Mouse (Mus musculus) kidney, adult 10 weeks (tissue): Measurements from ENCODE around the gene Olfr1432. TPM values are rescaled to one million over a fixed set of nuclear protein-coding genes. Genes with fewer than 3 reads are reported as not detected.

Experiments
- polyA plus RNA-seq: library from polyadenylated mRNA; stranded (reverse); fragments of 350-450 nt; fragmentation: Illumina TruSeq; extraction: RNeasy Lipid Tissue Mini Kit (QIAGEN cat#74804); gene quantifications from one replicate; pipeline ENCODE4 v1.2.3, GENCODE M21; 2014; ENCODE audit warnings: low read depth, low replicate concordance

Olfr1432 gene
- not detected for polyA plus RNA-seq

DNA sequence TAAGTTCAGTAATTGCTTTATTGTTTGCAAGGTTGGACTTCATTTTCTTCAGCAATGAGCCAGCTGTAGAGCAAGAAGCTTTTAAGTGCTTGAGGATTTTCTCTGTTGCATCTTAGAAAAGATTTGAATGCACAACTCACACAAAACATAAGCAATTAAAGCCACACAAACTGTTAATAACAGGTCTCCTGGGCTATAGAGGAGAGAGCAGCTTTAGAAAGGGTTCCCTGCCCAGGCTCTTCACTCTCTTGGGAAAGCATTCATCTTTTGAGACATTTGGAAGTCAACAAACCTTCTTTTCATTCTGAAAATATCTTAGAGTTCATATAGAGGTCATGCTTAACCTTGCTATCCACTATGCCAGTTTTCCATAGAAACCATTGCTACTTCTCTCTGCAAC, at the start of gene Olfr1432:
TSS of gene Olfr1432 (minus strand) at position 101 of the 400 bp plus-strand sequence.

DNA sequence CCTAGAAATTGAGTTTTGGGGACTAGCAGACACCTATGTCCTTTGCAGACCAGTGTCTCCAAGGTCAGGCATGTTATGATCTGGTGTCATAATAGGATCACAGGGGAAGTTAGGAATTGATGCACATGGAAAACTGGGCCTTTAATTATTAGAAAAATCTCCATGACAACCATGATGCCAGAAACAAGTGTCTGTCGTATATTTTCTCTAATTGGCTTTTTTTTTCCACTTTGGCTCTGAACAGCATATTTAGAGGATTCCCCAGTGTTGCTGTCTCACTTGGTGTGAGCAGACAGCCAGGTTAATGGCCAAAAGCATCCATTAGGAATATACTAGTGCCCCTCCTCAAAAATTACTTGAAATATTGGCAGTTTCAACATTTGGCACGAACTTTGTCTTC, 47.2 kb upstream of the Olfr1432 start, which contains the start of gene Olfr1434:
TSS of gene Olfr1434 (plus strand) at position 301 of the 400 bp plus-strand sequence.

DNA sequence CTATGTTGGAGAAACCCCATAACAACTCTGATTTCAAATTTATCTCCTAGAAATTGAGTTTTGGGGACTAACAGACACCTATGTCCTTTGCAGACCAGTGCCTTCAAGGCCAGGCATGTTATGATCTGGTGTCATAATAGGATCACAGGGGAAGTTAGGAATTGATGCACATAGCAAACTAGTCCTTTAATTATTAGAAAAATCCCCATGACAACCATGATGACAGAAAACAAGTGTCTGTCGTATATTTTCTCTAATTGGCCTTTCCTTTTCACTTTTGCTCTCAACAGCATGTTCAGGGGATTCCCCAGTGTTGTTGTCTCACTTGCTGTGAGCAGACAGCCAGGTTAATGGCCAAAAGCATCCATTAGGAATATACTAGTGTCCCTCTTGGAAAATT, 28.3 kb upstream of the Olfr1432 start, which contains the start of gene Olfr235:
TSS of gene Olfr235 (plus strand) at position 301 of the 400 bp plus-strand sequence.

DNA sequence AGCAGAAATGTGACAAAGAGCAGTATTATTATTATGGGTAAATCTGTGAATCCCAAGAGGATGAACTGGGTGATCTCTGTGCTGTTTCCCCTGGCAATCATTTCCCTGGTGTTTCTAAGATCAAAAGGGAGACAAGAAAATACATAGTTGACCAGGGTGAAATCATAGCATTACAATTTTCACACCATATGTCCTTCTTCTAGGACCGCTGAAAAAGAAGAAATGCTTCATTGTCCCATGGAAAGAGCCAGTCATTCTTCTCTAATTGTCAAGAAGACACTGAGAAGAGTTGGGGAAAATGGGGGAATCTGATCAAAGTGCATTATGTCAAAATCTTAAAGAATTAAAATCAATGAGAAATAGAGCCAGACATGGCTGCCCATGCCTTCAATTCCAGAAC, 9.2 kb upstream of the Olfr1432 start, which contains the start of gene Olfr262:
TSS of gene Olfr262 (minus strand) at position 101 of the 400 bp plus-strand sequence.

DNA sequence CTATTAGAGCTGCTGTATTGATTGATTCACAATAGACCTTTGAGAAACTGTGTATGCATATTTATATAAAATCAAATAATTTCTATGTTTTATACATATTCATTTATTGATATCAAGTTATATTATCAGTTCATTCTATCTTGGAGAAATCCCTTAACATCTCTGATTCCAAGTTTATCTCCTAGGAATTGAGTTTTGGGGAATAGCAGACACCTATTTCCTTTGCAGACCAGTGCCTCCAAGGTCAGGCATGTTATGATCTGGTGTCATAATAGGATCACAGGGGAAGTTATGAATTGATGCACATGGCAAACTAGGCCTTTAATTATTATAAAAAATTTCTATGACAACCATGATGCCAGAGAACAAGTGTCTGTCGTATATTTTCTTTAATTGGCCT, 32.1 kb downstream of the Olfr1432 start, which contains the start of gene Olfr1431:
TSS of gene Olfr1431 (plus strand) at position 301 of the 400 bp plus-strand sequence.

Other genes starting within 250 kb of the Olfr1432 start
- not detected for gene Olfr1423, start 191.3 kb downstream of the Olfr1432 start, polyA plus RNA-seq
- not detected for gene Olfr1424, start 169.9 kb downstream of the Olfr1432 start, polyA plus RNA-seq
- gene Olfr1425, start 154.9 kb downstream of the Olfr1432 start, polyA plus RNA-seq, result not detected
- gene Olfr1426, start 140.6 kb downstream of the Olfr1432 start, polyA plus RNA-seq, result not detected
- gene Olfr1427, start 129.3 kb downstream of the Olfr1432 start, polyA plus RNA-seq, result not detected
- not detected for gene Olfr1428, start 116.7 kb downstream of the Olfr1432 start, polyA plus RNA-seq
- gene Olfr76, start 109.4 kb downstream of the Olfr1432 start, polyA plus RNA-seq, result not detected
- gene Olfr1555-ps1, start 62.5 kb downstream of the Olfr1432 start, polyA plus RNA-seq, result not detected
- gene Olfr1431, start 32.0 kb downstream of the Olfr1432 start, polyA plus RNA-seq, result not detected
- gene Olfr262, start 9.1 kb upstream of the Olfr1432 start, polyA plus RNA-seq, result not detected
- gene Olfr235, start 28.4 kb upstream of the Olfr1432 start, polyA plus RNA-seq, result not detected
- gene Olfr1434, start 47.3 kb upstream of the Olfr1432 start, polyA plus RNA-seq, result not detected
- not detected for gene Olfr1436, start 66.5 kb upstream of the Olfr1432 start, polyA plus RNA-seq
- not detected for gene Olfr1437, start 92.5 kb upstream of the Olfr1432 start, polyA plus RNA-seq
- gene Olfr1438-ps1, start 103.3 kb upstream of the Olfr1432 start, polyA plus RNA-seq, result not detected
- gene Olfr1440, start 154.7 kb upstream of the Olfr1432 start, polyA plus RNA-seq, result not detected
- gene Olfr1441, start 184.8 kb upstream of the Olfr1432 start, polyA plus RNA-seq, result not detected
- not detected for gene Pfpl, start 195.3 kb upstream of the Olfr1432 start, polyA plus RNA-seq
- 12.6 TPM for gene Mpeg1, start 228.2 kb upstream of the Olfr1432 start, polyA plus RNA-seq